In the genomic region with DNA sequence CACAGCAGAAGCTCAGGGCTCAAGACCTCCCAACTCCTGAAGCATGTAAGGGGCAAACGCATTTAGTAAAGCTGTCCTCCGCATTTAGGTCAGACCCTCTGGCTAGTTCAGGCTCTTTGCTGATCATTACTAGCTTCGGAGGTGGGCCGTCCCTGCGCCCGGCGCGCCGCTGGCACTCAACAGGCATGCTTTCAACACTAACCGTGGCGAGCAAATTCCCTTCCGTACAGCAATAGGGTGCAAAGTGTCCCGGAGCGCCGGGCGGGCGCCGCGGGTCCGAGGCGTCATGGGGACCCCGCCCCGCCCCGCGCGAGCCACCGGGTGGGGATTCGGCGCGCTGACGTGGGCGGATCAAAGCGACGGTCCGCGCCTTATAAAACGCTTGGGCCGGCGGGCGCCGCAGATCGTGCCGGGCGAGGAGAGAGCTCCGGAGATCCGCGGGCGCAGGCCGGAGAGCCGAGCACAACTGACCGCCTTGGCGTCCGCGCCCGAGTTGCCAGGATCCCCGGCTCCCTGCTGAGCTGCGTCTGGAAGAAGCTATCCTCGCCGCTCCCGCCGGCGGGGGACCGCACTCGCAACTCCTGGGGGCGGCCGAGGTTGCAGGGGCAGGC, we compare ENCODE assay signal across 8 mouse cellular contexts. TPM values are rescaled to one million over a fixed set of nuclear protein-coding genes. Genes with fewer than 3 reads are reported as not detected.
DNase-seq lines count a peak whose midpoint lies in the region; ATAC-seq lines count a peak whose summit lies in the region.

A gene (plus strand): TSS at position 402 of the 611 bp plus-strand sequence.

- H3K4me2 ChIP-seq in heart, embryonic 13.5 days: peak within 1 kb of the TSS; percentile 97
- H3K4me2 ChIP-seq in midbrain, embryonic 16.5 days (ENCODE audit: low read length): peak within 1 kb of the TSS; percentile 99

- H3K27me3 ChIP-seq in heart, embryonic 13.5 days (replicated peaks): peaks cover 71% of the 10 kb centered on the region
- peaks cover 62% of the 10 kb centered on the region for H3K27me3 ChIP-seq in midbrain, embryonic 16.5 days (ENCODE audit: control insufficient read depth, insufficient read depth, low read depth, low read length)

- WGBS in heart, embryonic 13.5 days: under 1% methylated on average over 66 of the region's 66 CpGs
- under 1% methylated on average over 59 of the region's 66 CpGs for WGBS in midbrain, embryonic 16.5 days

- H3K4me3 ChIP-seq in heart, embryonic 13.5 days: peak within 1 kb of the TSS; percentile 67
- peak within 1 kb of the TSS; percentile 55 for H3K4me3 ChIP-seq in midbrain, embryonic 16.5 days (ENCODE audit: low read depth, low read length)

- no peaks in the 10 kb centered on the region for H3K36me3 ChIP-seq in heart, embryonic 13.5 days
- H3K36me3 ChIP-seq in midbrain, embryonic 16.5 days (ENCODE audit: control insufficient read depth, insufficient read depth, low read length): no peaks in the 10 kb centered on the region

- H3K9me3 ChIP-seq in heart, embryonic 13.5 days: no peaks in the 10 kb centered on the region
- no peaks in the 10 kb centered on the region for H3K9me3 ChIP-seq in midbrain, embryonic 16.5 days (replicated peaks; ENCODE audit: control insufficient read depth, low read length, poor library complexity, severe bottlenecking)

- peaks cover 53% of the 10 kb centered on the region for H3K4me1 ChIP-seq in heart, embryonic 13.5 days
- peaks cover 35% of the 10 kb centered on the region for H3K4me1 ChIP-seq in midbrain, embryonic 16.5 days (ENCODE audit: control insufficient read depth, insufficient read depth, low read length)

- no peak for ATAC-seq in heart, embryonic 13.5 days (ENCODE audit: extremely low read depth, insufficient number of reproducible peaks, low FRiP score, low TSS enrichment)
- ATAC-seq in midbrain, embryonic 16.5 days: no peak
- no peak for ATAC-seq in megakaryocyte-erythroid progenitor cell, adult 5-6 weeks (replicated peaks; ENCODE audit: low FRiP score, low TSS enrichment, poor library complexity, severe bottlenecking)

- H3K27ac ChIP-seq in heart, embryonic 13.5 days (replicated peaks): no peak within 1 kb of the TSS
- no peak within 1 kb of the TSS for H3K27ac ChIP-seq in midbrain, embryonic 16.5 days (ENCODE audit: low read length)

- DNase-seq in right cerebral cortex, postnatal 14 days: peak; percentile 29
- DNase-seq in right cerebral cortex, adult 18-20 months: no peak
- peak; percentile 44 for DNase-seq in embryo, embryonic 9.5 days (ENCODE audit: extremely low spot score)
- peak; percentile 77 to 83 for DNase-seq in kidney, postnatal 4 days
- no peak for DNase-seq in natural killer cell, adult 2 months (ENCODE audit: low spot score in 2 of 2)

- peak within 1 kb of the TSS; percentile 82 for H3K9ac ChIP-seq in heart, embryonic 13.5 days
- H3K9ac ChIP-seq in midbrain, embryonic 16.5 days (ENCODE audit: low read depth, low read length): peak within 1 kb of the TSS; percentile 62

RNA-seq across cellular contexts. Expression of the gene that starts here (rescaled TPM):
- polyA plus RNA-seq in heart, embryonic 13.5 days (2015; fragmentation: Nextera tagmentation; extraction: Ambion mirVana): 15.8 and 17.4 TPM in 2 replicates
- 1.0 and 1.2 TPM in 2 replicates for polyA plus RNA-seq in midbrain, embryonic 16.5 days (2015; fragmentation: Nextera tagmentation; extraction: Ambion mirVana)
- not detected in 2 replicates for total RNA-seq in megakaryocyte-erythroid progenitor cell, adult 5-6 weeks (2014; fragmentation: Nextera tagmentation)
- total RNA-seq in megakaryocyte-erythroid progenitor cell, adult 5-6 weeks (2017): not detected in 2 replicates

Comparison
In these comparisons a context has a peak if more than half of its experiments do, and no peak if none do; other contexts are left out.
1. DNase-seq: peak in right cerebral cortex, postnatal 14 days (single experiment), embryo, embryonic 9.5 days (single experiment) and kidney, postnatal 4 days (2 of 2); none in right cerebral cortex, adult 18-20 months (single experiment) and natural killer cell, adult 2 months (0 of 2).